Mouse (Mus musculus): Measurements from ENCODE around the gene Nme9. TPM values are rescaled to one million over a fixed set of nuclear protein-coding genes. Genes with fewer than 3 reads are reported as not detected.
A peak's percentile ranks its signal among the peaks of the same experiment; 100 is the strongest.

The Nme9 gene
- polyA plus RNA-seq (2015; fragmentation: Nextera tagmentation; extraction: Ambion mirVana) = 0.56 and 0.83 TPM in 2 replicates

DNA sequence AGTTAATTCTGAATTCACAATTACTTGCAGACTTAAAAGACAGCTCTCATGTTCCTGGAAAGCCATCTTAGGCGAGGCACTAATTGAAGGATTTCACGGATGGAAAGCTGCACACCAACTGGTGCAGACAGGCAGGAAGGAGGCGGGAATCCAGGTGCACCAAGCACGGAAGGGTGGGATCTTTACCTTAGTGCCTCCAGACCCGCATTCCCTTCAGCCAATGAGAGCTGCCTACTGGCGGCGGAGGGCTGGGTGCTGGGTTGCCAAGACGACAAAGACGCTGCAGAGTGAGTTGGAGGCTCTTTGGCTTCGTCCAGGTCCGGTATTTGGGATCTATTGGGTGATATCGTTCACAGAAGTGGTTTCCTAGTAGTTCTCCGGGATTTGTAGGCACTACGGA, at the start of gene Nme9:
Gene Nme9 (plus strand): TSS at position 315 of the 400 bp plus-strand sequence.
- 9% methylated on average over 14 of the region's 14 CpGs for WGBS
- H3K9me3 ChIP-seq = no peaks in the 10 kb centered on the region
- no peak for ATAC-seq (ENCODE audit: low FRiP score)
- no peak within 1 kb of the TSS for H3K4me3 ChIP-seq
- peak within 1 kb of the TSS; percentile 23; the same call in 1 of the 2 replicates for H3K4me2 ChIP-seq
- H3K9ac ChIP-seq = no peak within 1 kb of the TSS
- H3K4me1 ChIP-seq (replicated peaks) = peaks cover 8% of the 10 kb centered on the region; the same call in 1 of the 2 replicates
- H3K27me3 ChIP-seq = peaks cover 21% of the 10 kb centered on the region; the same call in 1 of the 2 replicates
- H3K27ac ChIP-seq = no peak within 1 kb of the TSS
- no peaks in the 10 kb centered on the region for H3K36me3 ChIP-seq

DNA sequence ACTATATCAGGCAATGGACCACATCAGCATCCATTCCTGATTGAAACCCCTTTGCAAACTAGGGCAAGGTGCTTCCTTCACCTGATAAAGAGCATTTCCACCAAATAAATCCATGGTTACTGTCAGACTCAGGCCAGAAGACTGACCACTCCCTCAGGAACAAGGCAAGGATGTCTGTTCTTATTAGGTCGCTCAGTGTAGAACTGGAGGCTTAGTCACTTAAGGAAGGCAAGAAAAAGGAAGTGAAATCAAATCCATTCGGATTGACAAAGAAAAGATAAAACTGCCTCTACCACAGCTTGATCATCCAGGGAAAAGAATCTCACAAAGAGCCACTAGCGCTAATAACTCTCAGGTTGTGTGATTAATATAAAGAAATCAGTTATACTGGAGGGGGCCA, 42.0 kb upstream of the Nme9 start:
- Histone ChIP-seq H3K27ac (no peak overlapping the region), H3K9me3 (no peaks in the 10 kb centered on the region), H3K36me3 (peaks cover 4% of the 10 kb centered on the region; the same call in 1 of the 2 replicates), H3K4me2 (no peak overlapping the region), H3K4me1 (replicated peaks) (peaks cover 13% of the 10 kb centered on the region), H3K27me3 (no peaks in the 10 kb centered on the region), H3K4me3 (no peak overlapping the region), H3K9ac (no peak overlapping the region)
- ATAC-seq (ENCODE audit: low FRiP score) = no peak
- 87% methylated on average over 3 of the region's 3 CpGs for WGBS

DNA sequence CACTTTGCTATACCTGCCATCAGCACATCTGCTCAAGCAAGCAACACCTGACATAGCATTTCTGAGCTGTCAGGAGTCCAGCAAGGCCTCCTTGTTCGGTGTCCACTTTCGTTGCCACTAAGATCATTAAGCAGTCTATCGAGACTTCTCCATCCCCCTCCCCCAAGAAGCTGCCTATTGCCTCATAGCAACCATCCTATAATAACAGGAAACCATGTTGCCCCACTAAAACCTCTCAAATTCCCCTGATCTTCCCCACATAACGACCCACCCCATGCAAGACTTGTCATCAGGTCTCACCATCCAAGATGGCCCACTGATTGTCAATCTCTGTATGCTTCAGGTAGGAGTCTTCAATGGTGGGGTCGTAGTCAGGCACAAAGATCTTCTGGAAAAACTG, 40.2 kb upstream of the Nme9 start:
- H3K27me3 ChIP-seq = no peaks in the 10 kb centered on the region
- no peak overlapping the region for H3K4me2 ChIP-seq
- no peak overlapping the region for H3K4me3 ChIP-seq
- no peak for ATAC-seq (ENCODE audit: low FRiP score)
- peaks cover 24% of the 10 kb centered on the region for H3K4me1 ChIP-seq (replicated peaks)
- no peak overlapping the region for H3K9ac ChIP-seq
- H3K9me3 ChIP-seq = no peaks in the 10 kb centered on the region
- WGBS = 93% methylated on average over 5 of the region's 5 CpGs
- H3K27ac ChIP-seq = no peak overlapping the region
- peaks cover 4% of the 10 kb centered on the region; the same call in 1 of the 2 replicates for H3K36me3 ChIP-seq

DNA sequence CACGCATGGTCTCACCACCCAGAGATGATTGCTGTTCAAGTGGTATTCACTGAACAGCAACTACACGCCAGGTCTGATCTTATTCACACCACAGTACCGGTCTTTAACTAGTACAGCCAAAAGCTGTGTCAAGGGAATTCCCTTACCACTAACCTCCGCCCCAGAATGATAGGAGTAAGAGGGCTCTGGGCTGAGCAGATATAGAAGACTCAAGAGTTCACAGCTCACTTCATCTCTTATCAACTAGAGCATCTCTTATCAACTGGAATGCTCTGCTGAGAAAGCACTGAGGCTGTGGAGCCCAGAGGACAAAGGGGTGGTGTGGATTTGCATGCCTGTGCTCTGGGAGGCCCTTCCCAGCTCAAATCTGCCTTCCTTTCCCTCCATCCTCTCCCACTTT, 39.5 kb upstream of the Nme9 start:
- no peak overlapping the region for H3K4me2 ChIP-seq
- no peaks in the 10 kb centered on the region for H3K9me3 ChIP-seq
- H3K36me3 ChIP-seq = 0 out of 2 replicates have a peak, but pooled peaks cover 4% of the 10 kb centered on the region
- H3K27ac ChIP-seq = no peak overlapping the region
- H3K9ac ChIP-seq = no peak overlapping the region
- peaks cover 28% of the 10 kb centered on the region for H3K4me1 ChIP-seq (replicated peaks)
- 90% methylated on average over 4 of the region's 4 CpGs for WGBS
- no peak for ATAC-seq (ENCODE audit: low FRiP score)
- no peaks in the 10 kb centered on the region for H3K27me3 ChIP-seq
- H3K4me3 ChIP-seq = no peak overlapping the region

DNA sequence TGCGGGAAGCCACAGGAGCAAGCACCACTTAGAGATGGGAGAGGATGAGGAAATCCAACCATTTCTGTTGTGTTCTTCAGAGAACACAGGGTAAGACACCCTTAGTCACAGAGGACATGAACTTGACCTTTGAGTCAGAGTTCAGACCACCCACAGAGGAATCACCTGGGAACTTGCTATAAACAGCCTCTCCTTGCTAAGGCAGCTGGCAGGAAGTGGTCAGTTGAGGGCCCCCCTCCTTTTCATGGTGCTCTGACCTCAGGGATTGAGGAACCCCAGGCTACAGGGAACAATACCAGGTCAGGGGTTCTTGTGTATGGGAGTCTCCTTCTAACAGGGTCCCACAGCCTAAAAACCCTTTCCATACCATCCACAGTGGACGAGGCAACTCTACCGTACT, 34.5 kb upstream of the Nme9 start:
- no peaks in the 10 kb centered on the region for H3K27me3 ChIP-seq
- no peaks in the 10 kb centered on the region for H3K36me3 ChIP-seq
- peaks cover 54% of the 10 kb centered on the region for H3K4me1 ChIP-seq (replicated peaks)
- H3K9me3 ChIP-seq = no peaks in the 10 kb centered on the region
- H3K27ac ChIP-seq = peak overlapping the region; percentile 70
- ATAC-seq (ENCODE audit: low FRiP score) = peak; percentile 6; the same call in 1 of the 2 replicates
- H3K9ac ChIP-seq = no peak overlapping the region
- H3K4me3 ChIP-seq = no peak overlapping the region
- no peak overlapping the region for H3K4me2 ChIP-seq
- whole genome bisulfite sequencing = 92% methylated on average over 3 of the region's 3 CpGs

DNA sequence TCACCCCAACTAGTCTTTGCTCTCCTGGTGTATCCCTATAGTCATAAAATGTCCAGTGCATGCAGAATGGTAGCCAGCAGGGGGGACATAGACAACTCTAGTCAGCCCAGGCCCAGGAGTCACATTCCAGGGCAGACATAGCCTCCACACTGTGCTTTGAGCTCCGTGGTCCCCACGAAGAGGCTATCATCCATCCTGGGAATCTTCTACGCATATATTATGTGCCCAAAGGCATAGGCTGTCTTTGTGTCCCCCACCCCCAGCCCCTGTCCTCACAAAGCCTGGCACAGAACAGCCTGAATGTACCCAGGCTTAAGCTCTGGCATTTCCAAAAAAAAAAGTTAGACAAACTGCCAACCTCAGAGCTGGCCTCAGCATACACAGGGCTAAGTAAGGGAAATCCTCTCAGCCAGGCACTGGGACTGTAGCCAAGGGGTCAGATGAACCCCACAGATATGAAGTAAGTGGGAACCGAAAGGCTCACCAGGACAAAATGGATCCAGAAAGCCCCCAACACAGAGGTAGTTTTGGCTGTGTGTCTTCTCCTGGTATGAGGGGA, 33.9 kb upstream of the Nme9 start:
- Histone ChIP-seq H3K4me3 (no peak overlapping the region), H3K27me3 (no peaks in the 10 kb centered on the region), H3K4me2 (no peak overlapping the region), H3K27ac (peak overlapping the region; percentile 70), H3K36me3 (no peaks in the 10 kb centered on the region), H3K9ac (peak overlapping the region; percentile 2; the same call in 1 of the 2 replicates), H3K4me1 (replicated peaks) (peaks cover 60% of the 10 kb centered on the region), H3K9me3 (no peaks in the 10 kb centered on the region)
- ATAC-seq (ENCODE audit: low FRiP score) = peak; percentile 78
- WGBS = 51% methylated on average over 4 of the region's 4 CpGs

DNA sequence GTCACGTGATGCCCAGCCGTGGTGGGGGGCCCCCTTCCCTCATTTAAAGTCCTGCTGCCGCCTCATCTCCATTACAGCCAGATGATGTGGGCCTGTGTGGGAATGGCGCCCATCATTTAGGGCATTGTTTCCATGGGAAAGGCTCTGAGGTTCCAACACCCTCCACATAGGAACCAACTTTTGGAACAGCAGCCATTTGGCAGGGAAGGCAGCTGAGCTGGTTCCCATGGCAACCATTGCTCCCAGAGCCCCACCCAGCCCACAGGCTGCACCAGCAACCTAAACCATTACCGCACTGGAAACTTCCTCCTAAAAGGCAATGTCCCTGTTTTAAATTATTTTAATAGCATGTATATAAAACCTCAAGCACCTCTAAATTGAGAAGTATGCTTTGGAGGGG, 32.9 kb upstream of the Nme9 start:
- Histone ChIP-seq H3K4me1 (replicated peaks) (peaks cover 66% of the 10 kb centered on the region), H3K27ac (peak overlapping the region; percentile 70), H3K9ac (no peak overlapping the region), H3K27me3 (no peaks in the 10 kb centered on the region), H3K4me2 (no peak overlapping the region), H3K4me3 (no peak overlapping the region), H3K36me3 (no peaks in the 10 kb centered on the region), H3K9me3 (no peaks in the 10 kb centered on the region)
- 46% methylated on average over 5 of the region's 5 CpGs for WGBS
- ATAC-seq (ENCODE audit: low FRiP score) = peak; percentile 43

DNA sequence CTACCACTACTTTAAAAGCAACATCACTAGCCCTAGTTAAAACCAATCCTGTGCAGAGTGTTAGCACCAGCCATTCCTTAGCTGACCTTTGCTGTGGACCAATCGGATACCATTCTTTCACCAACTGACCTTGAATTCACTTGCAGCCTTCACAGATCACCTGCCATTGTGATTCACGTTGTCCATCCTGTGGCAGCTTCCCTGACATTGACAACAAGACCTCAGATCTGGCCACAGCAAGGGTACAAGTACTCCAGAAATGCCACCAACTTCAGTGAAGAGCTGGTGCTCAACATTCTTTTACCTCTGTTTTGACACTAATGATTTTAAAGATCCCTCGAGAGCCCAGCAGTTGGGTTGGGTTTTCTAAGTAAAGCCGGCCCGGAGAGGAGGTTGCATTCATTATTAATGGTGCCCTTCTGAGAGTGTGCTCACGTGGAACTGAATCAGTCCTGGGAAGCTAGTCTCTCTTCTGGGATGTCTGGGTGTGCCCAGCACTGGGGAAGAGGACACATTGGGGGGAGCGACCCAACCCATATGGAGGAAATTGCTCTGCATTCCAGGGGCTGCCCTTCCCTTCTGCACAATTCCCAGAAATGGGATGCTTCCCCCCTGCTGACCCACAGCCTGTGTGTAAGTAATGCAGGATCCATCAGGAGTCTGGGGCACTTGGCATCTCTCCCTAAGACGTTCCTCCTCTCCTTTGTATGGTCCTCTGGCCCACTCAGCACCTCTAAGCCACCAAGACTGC, 31.1 kb upstream of the Nme9 start:
- Histone ChIP-seq H3K4me1 (replicated peaks) (peaks cover 76% of the 10 kb centered on the region), H3K4me3 (no peak overlapping the region), H3K27ac (no peak overlapping the region), H3K9me3 (no peaks in the 10 kb centered on the region), H3K4me2 (no peak overlapping the region), H3K9ac (no peak overlapping the region), H3K27me3 (no peaks in the 10 kb centered on the region), H3K36me3 (no peaks in the 10 kb centered on the region)
- 81% methylated on average over 8 of the region's 8 CpGs for WGBS
- ATAC-seq (ENCODE audit: low FRiP score) = no peak

DNA sequence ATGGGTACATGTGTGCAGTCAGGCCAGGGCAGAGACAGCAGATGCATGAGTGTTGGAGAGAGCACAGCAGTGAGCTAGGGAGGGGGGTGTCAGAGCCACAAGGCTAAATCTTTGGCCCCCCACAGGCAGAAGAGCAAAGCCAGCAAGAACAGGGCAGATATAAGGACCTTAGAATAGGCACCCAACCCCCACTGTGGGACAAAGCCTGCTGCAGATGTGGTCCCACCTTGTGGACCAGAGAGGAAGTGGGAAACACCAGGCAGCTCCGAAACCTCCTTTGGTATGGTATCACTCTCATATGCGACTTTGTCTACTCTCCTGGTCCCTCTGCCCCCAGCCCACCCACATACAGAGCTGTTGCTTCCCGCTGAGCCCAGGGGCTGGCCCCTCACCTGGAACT, 29.4 kb upstream of the Nme9 start:
- Histone ChIP-seq H3K9me3 (no peaks in the 10 kb centered on the region), H3K4me3 (no peak overlapping the region), H3K36me3 (no peaks in the 10 kb centered on the region), H3K4me1 (replicated peaks) (peaks cover 76% of the 10 kb centered on the region), H3K27ac (no peak overlapping the region), H3K4me2 (no peak overlapping the region), H3K27me3 (no peaks in the 10 kb centered on the region), H3K9ac (no peak overlapping the region)
- WGBS = 84% methylated on average over 3 of the region's 3 CpGs
- ATAC-seq (ENCODE audit: low FRiP score) = no peak

DNA sequence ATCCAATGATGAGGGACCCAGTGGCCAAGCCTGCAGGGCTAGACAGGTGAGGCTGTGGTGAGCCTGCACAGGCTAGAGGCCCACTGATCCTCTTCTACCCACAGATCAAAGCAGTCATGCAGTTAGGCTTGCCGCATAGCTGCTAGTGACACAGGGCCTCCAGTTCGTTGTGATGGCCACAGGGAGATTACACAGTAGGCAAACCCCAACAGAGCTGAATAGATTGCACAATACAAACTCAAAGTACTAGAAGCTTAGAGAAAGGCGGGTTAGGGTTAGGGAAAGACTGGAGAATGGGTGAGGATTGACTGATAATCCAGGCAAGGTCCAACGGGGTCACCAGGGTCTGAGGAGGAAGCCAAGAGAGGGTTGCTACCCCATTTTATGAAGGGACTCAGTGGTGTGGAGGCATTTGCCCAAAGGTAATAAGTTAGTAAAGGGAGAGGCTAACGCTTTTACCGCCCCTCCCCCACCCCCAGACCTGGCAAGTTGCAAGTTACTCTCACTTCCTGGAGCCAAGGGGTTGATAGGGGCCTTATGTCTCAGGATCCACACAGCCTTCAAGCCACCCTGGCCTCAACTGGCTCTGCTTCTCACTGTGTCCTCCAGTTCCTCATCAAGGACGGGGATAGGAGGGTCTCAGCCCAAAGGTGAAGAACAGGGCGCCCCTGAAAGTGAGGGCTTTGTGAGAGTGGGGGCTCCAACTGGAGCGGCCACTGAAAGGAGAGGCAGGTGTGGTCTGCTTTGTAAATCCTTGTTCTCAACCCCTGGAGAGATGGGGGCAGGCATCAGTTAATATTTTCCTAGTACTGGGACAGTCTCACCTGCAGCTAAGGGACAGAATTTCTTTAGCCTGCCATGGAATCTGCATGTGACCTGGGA, 27.3 kb upstream of the Nme9 start:
- Histone ChIP-seq H3K9ac (no peak overlapping the region), H3K36me3 (no peaks in the 10 kb centered on the region), H3K4me2 (no peak overlapping the region), H3K4me3 (no peak overlapping the region), H3K4me1 (replicated peaks) (peaks cover 57% of the 10 kb centered on the region), H3K27me3 (no peaks in the 10 kb centered on the region), H3K27ac (no peak overlapping the region), H3K9me3 (no peaks in the 10 kb centered on the region)
- 72% methylated on average over 9 of the region's 9 CpGs for WGBS
- ATAC-seq (ENCODE audit: low FRiP score) = no peak

DNA sequence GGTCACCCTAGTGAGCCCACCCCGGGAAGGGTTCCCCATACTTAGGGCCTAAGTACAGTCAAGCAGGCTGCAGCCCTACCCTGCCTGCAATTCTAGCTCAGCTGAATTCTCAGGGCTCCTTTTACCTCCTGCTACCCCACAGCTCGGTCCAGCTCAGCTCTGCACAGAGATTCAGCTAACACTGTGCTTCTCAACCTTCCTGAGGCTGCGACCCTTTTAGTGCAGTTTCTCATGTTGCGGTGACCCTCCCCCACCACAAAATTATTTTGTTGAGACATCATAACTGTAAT, 26.8 kb upstream of the Nme9 start:
- Histone ChIP-seq H3K27ac (no peak overlapping the region), H3K9me3 (no peaks in the 10 kb centered on the region), H3K9ac (no peak overlapping the region), H3K4me3 (no peak overlapping the region), H3K4me2 (no peak overlapping the region), H3K4me1 (replicated peaks) (peaks cover 54% of the 10 kb centered on the region), H3K27me3 (no peaks in the 10 kb centered on the region), H3K36me3 (no peaks in the 10 kb centered on the region)
- 81% methylated on average over 4 of the region's 4 CpGs for WGBS
- ATAC-seq (ENCODE audit: low FRiP score) = no peak

DNA sequence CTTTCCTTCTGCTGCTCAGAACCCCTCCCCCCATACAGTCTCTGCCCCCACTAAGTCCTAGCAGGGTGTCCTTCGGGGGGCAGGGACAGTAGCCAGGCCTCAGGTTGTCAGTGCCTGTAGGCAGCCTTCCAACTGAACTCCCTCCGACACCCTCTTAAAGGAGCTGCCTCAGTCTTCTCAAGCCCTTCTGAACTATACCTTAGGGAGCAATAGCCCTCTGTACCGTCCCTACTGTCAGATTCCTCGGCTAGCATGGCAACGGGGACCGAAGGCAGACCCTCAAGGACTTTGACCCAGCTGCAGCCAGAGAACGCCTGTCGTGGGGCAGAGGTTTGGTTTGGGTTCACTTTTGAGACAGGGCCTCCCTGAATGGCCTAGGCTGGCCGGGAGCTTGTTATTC, 26.0 kb upstream of the Nme9 start:
- no peaks in the 10 kb centered on the region for H3K36me3 ChIP-seq
- no peak overlapping the region for H3K9ac ChIP-seq
- 61% methylated on average over 9 of the region's 9 CpGs for WGBS
- H3K27me3 ChIP-seq = no peaks in the 10 kb centered on the region
- H3K4me1 ChIP-seq (replicated peaks) = peaks cover 52% of the 10 kb centered on the region
- no peak for ATAC-seq (ENCODE audit: low FRiP score)
- H3K4me2 ChIP-seq = no peak overlapping the region
- H3K27ac ChIP-seq = no peak overlapping the region
- no peak overlapping the region for H3K4me3 ChIP-seq
- H3K9me3 ChIP-seq = no peaks in the 10 kb centered on the region
